Mouse (Mus musculus) gastrocnemius, postnatal 10 days (tissue): ENCODE measurements at regions not wholly inside any gene's neighbourhood (a gene's known extent, or its start where the extent isn't known, plus 50 kb on each side); places are given as distances from the start of the nearest gene placed in this dataset.
"Not testable (repeated sequence)": the region's sequence is repeated elsewhere in the genome, so short reads cannot be mapped to it uniquely, and the experiment has no call there.

Experiments used
- DNase-seq: peaks from one replicate; pipeline ENCODE4 v3.0.0; 2021; ENCODE audit warnings: mixed read lengths

DNA sequence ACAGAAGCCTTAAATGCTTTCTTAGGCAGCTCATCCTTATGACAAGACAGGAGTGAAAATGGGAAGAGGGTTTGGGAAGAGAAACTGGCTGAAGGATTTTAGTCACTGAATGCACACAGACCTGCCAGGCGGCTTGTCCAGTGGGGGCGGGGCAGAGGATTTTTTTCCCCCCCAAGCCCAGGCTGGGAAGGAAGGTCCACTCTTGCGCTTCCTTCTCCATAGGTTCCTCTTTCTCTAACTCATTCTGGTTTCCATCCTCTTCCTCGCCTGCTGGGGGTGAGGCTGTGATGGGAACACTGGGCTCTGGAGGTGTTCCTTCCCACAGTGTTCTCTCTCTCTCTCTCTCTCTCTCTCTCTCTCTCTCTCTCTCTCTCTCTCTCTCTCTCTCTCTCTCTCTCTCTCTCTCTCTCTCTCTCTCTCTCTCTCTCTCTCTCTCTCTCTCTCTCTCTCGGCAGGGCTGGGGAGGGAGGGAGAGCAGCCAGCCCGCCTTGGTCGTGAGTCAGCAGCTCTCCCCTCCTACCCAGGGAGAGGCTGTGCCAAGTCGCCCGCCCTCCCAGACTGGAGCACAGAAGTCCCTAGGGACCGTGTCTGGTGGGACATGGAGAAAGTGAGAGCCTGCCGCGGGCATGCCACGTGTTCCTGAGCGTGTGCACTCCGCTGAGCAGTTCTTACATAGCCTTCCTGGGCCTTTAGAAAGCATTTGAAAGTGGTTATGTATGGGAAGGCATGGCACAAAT lies 150.0 kb downstream of the Kcnrg start:
- DNase-seq, result peak; percentile 70

GRCm38 (mm10) chr14:61757823-61758175 lies 150.5 kb downstream of the Kcnrg start:
- no peak for DNase-seq

GRCm38 (mm10) chr14:61758586-61758985 lies 151.3 kb downstream of the Kcnrg start:
- DNase-seq, result no peak

- DNase-seq, result not testable (repeated sequence)
Measured at GRCm38 (mm10) chr14:61760176-61760575, 152.9 kb downstream of the Kcnrg start.

GRCm38 (mm10) chr14:61762076-61762475 lies 154.8 kb downstream of the Kcnrg start:
- no peak for DNase-seq

GRCm38 (mm10) chr14:61769881-61770280 lies 162.6 kb downstream of the Kcnrg start:
- DNase-seq, result no peak

- DNase-seq, result no peak
Measured at GRCm38 (mm10) chr14:61774171-61774570, 166.9 kb downstream of the Kcnrg start.

GRCm38 (mm10) chr14:61778618-61779017 lies 171.4 kb downstream of the Kcnrg start:
- no peak for DNase-seq

GRCm38 (mm10) chr14:61783206-61783605 lies 175.9 kb downstream of the Kcnrg start:
- DNase-seq, result no peak

GRCm38 (mm10) chr14:61784609-61785008 lies 177.4 kb downstream of the Kcnrg start:
- DNase-seq, result no peak

DNA sequence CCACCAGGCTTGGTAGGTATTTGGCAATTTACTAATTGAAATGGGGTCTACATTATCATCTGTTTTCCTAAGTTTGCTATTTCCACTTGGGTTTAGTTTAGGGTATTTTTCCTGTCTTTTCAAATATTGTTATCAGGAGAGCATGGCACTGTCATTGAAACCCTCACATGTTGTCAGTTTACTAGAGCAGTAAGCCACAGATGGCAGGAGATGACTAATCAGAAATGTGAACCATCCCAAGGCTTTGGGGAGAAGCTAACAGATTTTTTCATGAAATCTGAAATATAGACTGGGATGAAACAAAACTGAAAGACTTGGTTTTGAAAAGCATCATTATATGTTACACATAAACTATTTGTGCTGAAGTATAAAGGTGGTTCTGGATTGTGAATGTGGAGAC lies 178.8 kb downstream of the Kcnrg start:
- no peak for DNase-seq

GRCm38 (mm10) chr14:61787746-61788145 lies 180.5 kb downstream of the Kcnrg start:
- DNase-seq, result no peak

DNA sequence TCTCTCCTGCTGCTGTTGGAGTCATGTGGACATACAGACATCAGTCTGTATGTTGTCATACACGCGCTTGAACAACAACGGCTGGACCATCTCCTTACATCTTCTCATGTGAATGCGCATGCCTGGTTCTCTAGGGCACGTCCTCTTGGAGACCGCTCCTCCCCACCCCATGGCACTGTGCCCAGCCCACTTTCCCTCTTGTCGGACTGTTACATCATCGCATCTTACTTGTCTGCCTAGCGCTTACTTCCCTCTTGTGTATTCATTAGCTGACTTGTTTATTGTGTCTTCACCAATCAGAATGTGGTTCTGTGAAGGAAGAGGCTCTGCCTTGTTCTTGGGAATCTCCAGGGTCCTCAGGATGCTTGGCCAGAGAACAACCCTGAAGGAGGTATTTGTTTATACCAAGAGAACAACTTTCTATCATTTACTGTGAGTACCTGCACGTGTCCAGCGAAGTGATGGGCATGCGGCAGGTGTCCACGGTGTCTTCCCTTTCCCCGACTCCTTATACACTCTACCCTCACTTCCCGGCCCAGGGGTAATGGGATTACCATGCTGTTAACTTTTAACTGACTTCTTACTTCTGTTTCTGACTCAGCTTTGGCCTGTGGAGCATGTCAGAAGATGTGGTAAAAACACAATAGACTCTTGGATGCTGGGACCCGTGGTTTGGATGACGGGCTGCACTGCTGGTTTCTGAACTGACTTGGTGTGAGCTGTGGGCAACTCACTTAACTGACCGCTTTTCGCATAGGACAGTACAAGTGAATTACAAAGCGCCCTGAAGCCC lies 181.9 kb downstream of the Kcnrg start:
- DNase-seq, result peak; percentile 69

GRCm38 (mm10) chr14:61795976-61796645 lies 188.9 kb downstream of the Kcnrg start:
- no peak for DNase-seq

DNA sequence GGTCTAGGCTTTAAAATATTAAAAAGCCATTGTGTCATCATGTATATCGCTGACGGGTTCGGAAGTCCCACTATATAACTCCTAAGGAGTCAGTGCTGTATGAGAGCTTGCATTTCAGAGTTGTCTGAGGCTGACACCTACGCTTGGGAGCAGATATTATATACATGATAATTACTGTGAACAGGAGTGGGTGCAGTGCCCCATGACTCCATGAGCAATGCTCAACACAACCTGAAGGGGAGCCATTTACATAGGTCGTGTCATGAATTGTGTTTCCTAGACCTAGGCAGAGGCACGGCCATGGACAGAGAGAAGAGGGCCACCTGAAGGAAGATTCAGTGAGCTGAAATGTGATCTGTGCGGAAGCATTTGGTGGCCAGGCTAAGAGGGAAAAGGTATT lies 189.4 kb downstream of the Kcnrg start:
- no peak for DNase-seq

DNA sequence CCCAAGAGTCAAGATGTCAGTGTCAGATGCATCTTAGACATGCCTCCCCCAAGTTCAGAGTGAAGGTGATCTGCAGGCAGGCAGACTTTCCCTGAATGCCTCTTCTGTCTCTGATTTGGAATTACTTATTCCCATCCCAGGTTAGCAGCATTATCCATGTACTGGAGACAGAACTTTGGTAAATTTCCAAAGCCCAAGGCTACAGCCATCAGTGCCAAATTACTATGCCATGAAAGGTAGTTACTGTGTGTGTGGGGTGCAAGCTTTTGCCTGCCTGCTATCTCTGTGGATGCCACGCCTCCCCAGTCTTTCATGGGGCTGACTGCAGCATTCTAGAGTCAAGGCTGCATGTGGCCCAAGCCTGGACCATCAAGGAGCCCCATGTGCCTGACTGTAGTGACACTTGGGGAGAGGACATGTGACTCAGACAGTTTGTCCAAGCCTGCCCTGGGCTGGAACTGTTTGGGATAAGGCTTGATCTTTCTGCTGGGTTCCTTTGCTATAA lies 196.2 kb downstream of the Kcnrg start:
- DNase-seq, result no peak

- no peak for DNase-seq
Measured at GRCm38 (mm10) chr14:61805433-61805832, 198.2 kb downstream of the Kcnrg start.

GRCm38 (mm10) chr14:61808193-61808592 lies 200.9 kb downstream of the Kcnrg start:
- DNase-seq, result no peak

- no peak for DNase-seq
Measured at GRCm38 (mm10) chr14:61809716-61810437, 202.6 kb downstream of the Kcnrg start.

DNA sequence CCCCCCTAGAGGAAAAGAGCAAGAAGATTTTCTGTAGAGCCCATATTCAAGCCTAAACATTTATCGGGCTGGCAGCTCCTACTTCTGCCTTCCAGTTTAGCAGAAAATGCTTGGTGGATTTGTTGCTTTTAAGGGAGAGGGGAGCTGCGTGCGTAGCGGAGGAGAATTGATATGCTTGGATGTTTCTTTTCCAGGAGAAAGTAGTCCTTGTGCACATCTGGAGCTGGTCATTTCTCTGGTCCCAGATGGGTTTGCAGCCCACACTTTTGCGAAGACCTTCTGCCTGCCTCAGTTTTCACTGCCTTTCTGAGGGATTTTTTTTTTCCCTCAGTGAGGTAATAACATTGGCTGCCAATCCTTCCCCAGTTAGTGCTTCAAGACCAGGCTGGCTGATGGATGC lies 203.6 kb downstream of the Kcnrg start:
- no peak for DNase-seq

DNA sequence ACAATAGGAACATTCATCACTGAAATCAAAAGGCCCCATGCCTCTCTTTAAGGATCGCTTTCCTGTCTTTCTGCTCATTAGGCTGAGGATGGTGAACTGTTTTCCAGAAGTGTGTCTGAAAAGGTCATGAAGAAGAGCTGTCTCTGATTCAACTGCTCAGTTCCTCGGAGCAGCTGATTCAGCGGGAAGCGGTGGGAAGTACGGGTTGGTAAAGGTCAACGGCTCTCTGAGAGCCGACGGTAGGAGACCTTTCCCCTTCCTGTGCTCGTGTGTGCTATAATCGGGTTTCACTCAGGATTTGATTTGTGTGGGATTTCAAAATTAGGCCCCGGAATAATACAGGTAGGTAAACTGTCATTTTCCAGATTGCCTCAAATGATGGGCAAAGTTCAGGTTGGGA lies 210.5 kb downstream of the Kcnrg start:
- no peak for DNase-seq

DNA sequence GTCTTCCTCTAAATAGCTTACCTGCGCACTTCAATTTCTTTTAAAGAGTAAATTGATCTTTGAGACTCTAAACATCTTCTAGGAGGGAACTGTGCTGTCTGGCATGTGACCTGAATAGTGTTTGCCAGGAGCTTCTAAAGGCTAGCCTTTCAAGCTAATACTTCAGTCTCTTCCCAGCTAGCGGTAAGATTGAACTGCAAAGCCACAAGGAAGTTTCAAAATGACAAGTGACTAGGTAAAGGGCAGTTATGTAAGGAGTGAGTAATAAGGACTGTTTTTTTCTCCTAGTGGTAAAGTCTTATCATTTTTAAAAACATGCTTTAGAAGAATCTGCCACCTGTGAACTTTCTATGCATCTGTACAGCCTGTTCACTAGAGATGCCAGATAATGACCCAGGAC lies 211.1 kb downstream of the Kcnrg start:
- DNase-seq, result no peak
